Mouse (Mus musculus): ENCODE data around the gene Htr1d.

- TF ChIP-seq MYOD1 (IDR thresholded peaks at IDR 0.05; ENCODE audit: control insufficient read depth, insufficient read length, low read depth): no peak
- no peak for TF ChIP-seq CTCF (IDR thresholded peaks at IDR 0.05; ENCODE audit: control insufficient read depth, insufficient read depth, insufficient read length)
- TF ChIP-seq USF1 (IDR thresholded peaks at IDR 0.05; ENCODE audit: low read depth): no peak
- no peak for TF ChIP-seq FOSL1 (IDR thresholded peaks at IDR 0.05; ENCODE audit: insufficient read depth, low read length, poor library complexity, severe bottlenecking)
- TF ChIP-seq CEBPB (IDR thresholded peaks at IDR 0.05; ENCODE audit: low read depth): no peak
These were observed 47.2 kb downstream of the Htr1d start for GRCm38 (mm10) chr4:136470347-136471071.
